Mouse (Mus musculus) lung, postnatal 0 days (tissue): ENCODE measurements around the gene Gm47791.

ENCODE experiments used
- CTCF ChIP-seq: IDR thresholded peaks from 2 replicates; pipeline ENCODE4 v1.5.1; 2016; ENCODE audit warnings: antibody characterized with exemption, mild to moderate bottlenecking
- EP300 ChIP-seq: IDR thresholded peaks from 2 replicates; pipeline ENCODE4 v1.6.1; 2016; ENCODE audit warnings: antibody characterized with exemption, mild to moderate bottlenecking, control low read depth

- TF ChIP-seq CTCF, result no peak
- no peak for TF ChIP-seq EP300
These were observed 33.0 kb downstream of the Gm47791 start for GRCm38 (mm10) chr1:82738066-82738465.
